Mouse (Mus musculus): ENCODE data around the gene Zfp651.

DNA sequence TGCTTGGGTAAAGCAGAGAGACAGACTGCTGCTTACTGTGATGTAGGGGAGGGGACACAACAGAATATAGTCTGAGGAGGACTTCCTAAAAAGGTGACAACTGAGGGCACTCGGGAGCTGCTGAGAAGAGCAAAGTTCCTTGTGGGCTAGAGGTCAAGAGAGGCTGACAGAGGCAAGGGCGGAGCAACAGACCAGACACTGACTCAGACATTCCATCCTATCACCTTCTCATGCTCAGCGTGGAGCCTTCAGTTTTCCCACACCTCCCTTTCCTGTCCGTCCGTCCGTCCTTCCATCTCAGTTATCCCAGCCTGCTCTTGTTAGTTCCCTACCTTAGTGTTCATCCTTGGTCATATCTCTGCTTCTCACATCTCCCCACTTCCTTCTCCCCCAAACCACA lies 56.1 kb downstream of the Zfp651 start:
- TF ChIP-seq POLR2A (IDR thresholded peaks at IDR 0.05; ENCODE audit: low read depth, low read length) (no peak), CTCF (IDR thresholded peaks at IDR 0.05; ENCODE audit: borderline replicate concordance, insufficient read depth, low read length) (no peak)

Measured in embryonic fibroblast, embryonic 13.5 days (primary cell).